Mouse (Mus musculus): ENCODE data around the gene Nxf3.
A peak's percentile ranks its signal among the peaks of the same experiment; 100 is the strongest.

DNA sequence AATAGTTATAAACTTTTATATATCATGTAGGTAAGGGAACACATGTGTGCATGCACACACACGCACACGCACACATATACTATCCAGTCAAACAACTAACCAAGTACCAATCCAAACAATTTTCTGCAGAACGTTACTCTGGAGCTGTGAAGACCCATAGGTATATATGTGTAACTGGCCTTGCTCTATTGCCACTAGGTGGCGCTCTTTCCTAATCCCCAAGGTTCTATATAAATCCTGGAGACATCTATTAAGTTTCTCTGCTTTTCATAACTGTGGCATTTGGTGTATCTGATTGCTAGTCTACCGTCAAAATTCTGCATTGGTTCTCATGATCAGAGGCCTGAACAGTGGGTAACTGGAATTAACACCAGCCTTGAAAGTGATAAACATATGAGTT is 37.5 kb downstream of the Nxf3 start:
- no peak for TF ChIP-seq POLR2A (IDR thresholded peaks at IDR 0.05; ENCODE audit: insufficient read depth, low read depth, low read length)
- peak; percentile 85 for TF ChIP-seq CTCF (IDR thresholded peaks at IDR 0.05)

All from heart, adult 2 months (tissue).